Mouse (Mus musculus) heart, embryonic 12.5 days (tissue): ENCODE measurements at regions not wholly inside any gene's neighbourhood (a gene's known extent, or its start where the extent isn't known, plus 50 kb on each side); places are given as distances from the start of the nearest gene placed in this dataset.

Experiments used
- ATAC-seq: fragments of 200-750 bp; cut with Nextera tagmentation; 2 replicates; pipeline ENCODE4 v1.8.0; 2017; ENCODE audit warnings: moderate TSS enrichment, moderate library complexity; ENCODE audit not compliant: insufficient number of reproducible peaks, low FRiP score
- H3K27ac ChIP-seq: fragments of 300-500 bp; sonication (generic); 2 replicates; pipeline ENCODE4 v1.5.1; 2016; ENCODE audit warnings: mild to moderate bottlenecking, moderate library complexity; ENCODE audit not compliant: poor library complexity, severe bottlenecking
- H3K27me3 ChIP-seq: fragments of 300-500 bp; sonication (generic); replicated peaks from 2 replicates; pipeline ENCODE4 v1.6.1; 2016; ENCODE audit warnings: mild to moderate bottlenecking, moderate library complexity
- H3K36me3 ChIP-seq: fragments of 300-500 bp; sonication (generic); 2 replicates; pipeline ENCODE4 v1.6.1; 2016; ENCODE audit warnings: mild to moderate bottlenecking, moderate library complexity
- H3K4me1 ChIP-seq: fragments of 300-500 bp; sonication (generic); replicated peaks from 2 replicates; pipeline ENCODE4 v1.6.1; 2016; ENCODE audit warnings: mild to moderate bottlenecking
- H3K4me2 ChIP-seq: fragments of 300-500 bp; sonication (generic); 2 replicates; pipeline ENCODE4 v1.6.1; 2016; ENCODE audit warnings: mild to moderate bottlenecking, moderate library complexity
- H3K4me3 ChIP-seq: fragments of 300-500 bp; sonication (generic); 2 replicates; pipeline ENCODE4 v1.5.1; 2016; ENCODE audit warnings: mild to moderate bottlenecking
- H3K9ac ChIP-seq: fragments of 300-500 bp; sonication (generic); 2 replicates; pipeline ENCODE4 v1.6.1; 2016; ENCODE audit warnings: mild to moderate bottlenecking, moderate library complexity
- H3K9me3 ChIP-seq: fragments of 300-500 bp; sonication (generic); replicated peaks from 2 replicates; pipeline ENCODE4 v1.6.1; 2016; ENCODE audit warnings: mild to moderate bottlenecking, moderate library complexity
- WGBS: fragments of 180-500 bp; shearing (Covaris S2); methylation state at CpG from one replicate; pipeline ENCODE4 v1.1.7; 2016; 5-methylcytosine and 5-hydroxymethylcytosine counted together

DNA sequence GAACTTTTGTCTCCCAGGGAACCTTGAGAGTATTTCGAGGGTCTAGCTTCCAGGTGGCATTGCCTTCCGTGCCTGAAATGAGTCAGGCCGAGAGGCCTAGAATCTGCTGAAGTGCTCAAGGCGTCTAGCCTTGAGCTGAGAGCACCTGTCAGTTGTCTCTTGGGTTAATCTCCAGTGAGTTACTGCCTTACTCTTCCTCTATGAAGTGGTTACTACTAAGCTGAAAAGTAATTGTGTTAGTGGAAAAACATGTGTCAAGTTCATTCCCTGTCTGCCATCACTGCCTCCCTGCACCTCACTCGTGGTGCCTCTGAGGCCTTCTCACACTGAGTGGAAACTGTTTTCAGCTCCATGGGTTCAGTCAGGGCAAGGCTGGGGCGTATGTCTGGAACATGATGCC is 69.0 kb upstream of the Egln3 start:
- no peak overlapping the region for H3K27ac ChIP-seq
- WGBS, result 77% methylated on average over 6 of the region's 6 CpGs
- H3K4me2 ChIP-seq, result no peak overlapping the region

DNA sequence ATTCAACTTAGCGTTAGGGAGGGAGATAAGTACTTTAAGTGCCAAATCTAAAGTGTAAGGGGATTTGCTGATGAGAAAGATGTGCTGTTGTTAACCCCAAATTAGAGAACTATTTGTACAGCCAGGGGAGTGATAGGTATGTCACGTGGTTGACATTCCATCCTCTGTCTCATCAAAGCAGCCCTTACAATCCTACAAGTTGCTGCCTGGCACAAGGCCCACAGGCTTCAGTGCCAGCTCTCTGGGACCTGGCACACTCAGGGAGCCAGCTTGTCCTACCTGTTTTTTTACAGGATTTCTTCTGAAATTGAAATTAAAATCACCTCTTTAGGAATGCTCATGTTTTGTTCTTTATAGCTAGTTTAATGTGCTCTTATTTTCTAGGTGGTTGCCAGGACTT is 68.6 kb upstream of the Egln3 start:
- H3K36me3 ChIP-seq, result no peaks in the 10 kb centered on the region
- H3K4me2 ChIP-seq, result no peak overlapping the region
- H3K27ac ChIP-seq, result no peak overlapping the region
- H3K4me3 ChIP-seq, result no peak overlapping the region
- no peaks in the 10 kb centered on the region for H3K9me3 ChIP-seq
- ATAC-seq, result no peak
- 44% methylated on average over 2 of the region's 2 CpGs for WGBS
- H3K9ac ChIP-seq, result no peak overlapping the region
- no peaks in the 10 kb centered on the region for H3K27me3 ChIP-seq
- H3K4me1 ChIP-seq, result 0 out of 2 replicates have a peak, but pooled peaks cover 3% of the 10 kb centered on the region

More for the DNA sequence above, 69.0 kb upstream of the Egln3 start:
- Histone ChIP-seq H3K36me3 (no peaks in the 10 kb centered on the region), H3K4me1 (0 out of 2 replicates have a peak, but pooled peaks cover 3% of the 10 kb centered on the region), H3K27me3 (no peaks in the 10 kb centered on the region), H3K4me3 (no peak overlapping the region), H3K9me3 (no peaks in the 10 kb centered on the region), H3K9ac (no peak overlapping the region)
- no peak for ATAC-seq

DNA sequence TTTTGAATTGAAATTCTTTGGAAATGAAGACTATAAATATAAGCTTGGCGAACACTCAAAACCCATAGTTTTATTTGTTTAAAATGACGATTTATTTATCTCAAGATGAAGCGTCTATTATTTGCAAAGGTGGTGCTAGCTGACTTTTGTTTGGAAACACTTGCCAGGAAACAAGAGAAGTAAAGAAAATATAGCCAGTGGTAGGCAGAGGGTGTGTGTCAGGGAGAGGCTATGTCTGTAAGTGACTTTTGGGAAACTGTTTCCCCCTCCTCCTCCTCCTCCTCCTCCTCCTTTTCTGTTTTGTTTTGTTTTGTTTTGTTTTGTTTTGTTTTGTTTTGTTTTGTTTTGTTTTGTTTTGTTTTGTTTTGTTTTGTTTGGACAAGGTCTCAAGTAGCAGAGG is 62.2 kb upstream of the Egln3 start:
- H3K9me3 ChIP-seq, result no peaks in the 10 kb centered on the region
- WGBS, result 74% methylated on average over 3 of the region's 3 CpGs
- no peak overlapping the region for H3K27ac ChIP-seq
- no peak overlapping the region for H3K9ac ChIP-seq
- no peak overlapping the region for H3K4me2 ChIP-seq
- H3K27me3 ChIP-seq, result 0 out of 2 replicates have a peak, but pooled peaks cover 5% of the 10 kb centered on the region
- H3K36me3 ChIP-seq, result no peaks in the 10 kb centered on the region
- H3K4me3 ChIP-seq, result no peak overlapping the region
- ATAC-seq, result no peak
- H3K4me1 ChIP-seq, result peaks cover 33% of the 10 kb centered on the region

DNA sequence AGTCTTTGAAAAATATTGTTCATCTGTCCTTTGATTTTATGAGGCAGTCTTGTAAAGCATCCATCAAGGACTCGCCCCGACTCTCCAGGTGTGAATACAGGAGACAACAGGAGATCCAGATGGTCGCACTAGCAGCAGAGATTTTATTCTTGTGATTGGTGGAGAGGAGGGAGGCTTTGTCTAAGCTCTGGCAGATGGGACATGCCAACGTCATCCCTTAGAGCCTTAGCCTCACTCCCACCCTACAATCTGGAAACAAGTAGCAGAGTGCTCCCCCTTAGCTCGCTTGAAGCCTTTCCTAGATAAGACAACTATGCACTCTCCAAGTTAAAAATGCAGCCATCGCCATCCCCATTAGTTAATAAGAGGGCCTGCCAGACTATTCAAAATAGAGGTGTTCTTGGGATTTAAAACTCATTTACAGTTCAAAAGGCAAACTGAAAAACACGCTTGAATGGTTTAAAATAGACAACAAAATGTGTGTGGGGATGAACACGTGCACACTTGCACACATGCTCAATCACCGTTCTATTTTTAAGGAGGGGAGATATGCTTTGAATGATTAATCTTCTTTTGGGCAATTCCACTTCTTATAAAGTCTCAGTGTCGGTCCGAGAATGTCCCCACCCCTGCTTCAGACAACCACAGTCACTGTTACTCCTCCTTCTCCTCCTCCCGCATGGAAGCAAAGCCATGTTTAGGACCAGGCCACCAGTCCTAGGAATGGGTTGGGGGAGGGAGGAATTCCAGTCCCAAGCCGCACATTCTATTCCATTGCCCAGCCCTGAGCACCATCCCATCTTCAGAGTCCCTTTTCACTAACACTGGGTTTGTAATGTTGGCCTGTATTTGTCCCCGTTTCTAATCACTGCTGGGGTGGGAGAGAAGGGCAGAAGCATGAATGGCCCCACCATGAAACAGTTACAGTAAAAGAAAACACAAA is 61.5 kb upstream of the Egln3 start:
- Histone ChIP-seq H3K4me1 (peaks cover 33% of the 10 kb centered on the region), H3K4me3 (no peak overlapping the region), H3K27ac (no peak overlapping the region), H3K9me3 (no peaks in the 10 kb centered on the region), H3K36me3 (no peaks in the 10 kb centered on the region), H3K27me3 (0 out of 2 replicates have a peak, but pooled peaks cover 11% of the 10 kb centered on the region), H3K4me2 (no peak overlapping the region), H3K9ac (no peak overlapping the region)
- ATAC-seq, result no peak; the same call in 1 of the 2 replicates
- WGBS, result 42% methylated on average over 14 of the region's 14 CpGs

DNA sequence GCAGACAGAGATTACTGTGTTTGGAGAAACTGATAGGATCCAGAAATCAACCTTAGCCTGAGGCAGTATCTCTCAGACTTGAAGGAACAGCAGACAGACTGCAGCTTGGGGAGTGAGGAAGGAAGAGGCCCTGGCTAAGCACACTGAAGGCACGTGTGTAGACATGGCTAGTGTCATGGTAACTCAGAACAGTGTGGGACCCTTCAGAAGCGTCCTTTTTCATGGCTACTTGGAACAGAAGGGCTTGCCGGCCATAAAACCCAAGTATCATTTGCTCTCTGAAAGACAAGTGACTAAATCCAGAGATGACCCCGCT is 60.7 kb upstream of the Egln3 start:
- Histone ChIP-seq H3K9ac (no peak overlapping the region), H3K27ac (no peak overlapping the region), H3K36me3 (no peaks in the 10 kb centered on the region), H3K27me3 (0 out of 2 replicates have a peak, but pooled peaks cover 11% of the 10 kb centered on the region), H3K4me1 (peaks cover 33% of the 10 kb centered on the region), H3K4me2 (peak overlapping the region; percentile 31), H3K4me3 (no peak overlapping the region), H3K9me3 (no peaks in the 10 kb centered on the region)
- ATAC-seq, result peak; percentile 76; the same call in 1 of the 2 replicates
- WGBS, result 33% methylated on average over 4 of the region's 4 CpGs

DNA sequence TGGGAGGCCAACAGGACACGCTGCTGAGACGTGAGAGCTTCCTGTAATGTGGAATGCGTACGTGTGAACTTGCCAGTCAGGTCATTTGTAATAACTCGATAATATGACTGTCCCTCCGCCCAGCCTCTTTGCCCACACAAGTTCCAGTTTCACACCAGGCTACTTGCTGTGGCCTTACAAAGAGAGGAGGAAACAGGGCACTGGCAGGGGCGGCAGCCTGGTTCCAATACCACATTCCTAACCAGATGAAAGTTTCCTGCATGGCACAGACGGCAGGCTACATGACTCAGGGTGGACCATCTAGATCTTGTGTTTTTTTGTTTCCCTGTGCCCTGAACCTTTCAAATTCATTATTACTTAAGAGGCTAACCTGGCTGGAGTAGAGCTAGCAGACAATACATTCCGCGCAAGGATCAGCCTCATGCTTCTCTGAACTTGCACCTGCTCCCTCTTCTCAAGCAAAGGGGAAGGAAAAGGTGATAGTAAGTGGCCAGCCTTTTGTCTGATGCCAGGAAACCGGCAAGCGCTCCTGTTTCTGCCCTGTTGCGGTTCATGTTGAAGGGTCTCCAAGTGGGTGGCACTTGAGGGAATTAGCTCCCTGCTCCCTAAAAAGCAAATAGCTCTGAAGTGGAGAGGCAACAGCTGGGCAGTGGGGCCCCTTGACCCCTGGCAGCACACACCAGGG is 60.2 kb upstream of the Egln3 start:
- Histone ChIP-seq H3K4me3 (no peak overlapping the region), H3K4me1 (peaks cover 33% of the 10 kb centered on the region), H3K36me3 (no peaks in the 10 kb centered on the region), H3K9ac (no peak overlapping the region), H3K27ac (0 out of 2 replicates have a peak overlapping the region, but pooled peaks have one; percentile 13), H3K27me3 (0 out of 2 replicates have a peak, but pooled peaks cover 11% of the 10 kb centered on the region), H3K9me3 (no peaks in the 10 kb centered on the region), H3K4me2 (peak overlapping the region; percentile 31)
- no peak for ATAC-seq
- WGBS, result 36% methylated on average over 13 of the region's 13 CpGs

DNA sequence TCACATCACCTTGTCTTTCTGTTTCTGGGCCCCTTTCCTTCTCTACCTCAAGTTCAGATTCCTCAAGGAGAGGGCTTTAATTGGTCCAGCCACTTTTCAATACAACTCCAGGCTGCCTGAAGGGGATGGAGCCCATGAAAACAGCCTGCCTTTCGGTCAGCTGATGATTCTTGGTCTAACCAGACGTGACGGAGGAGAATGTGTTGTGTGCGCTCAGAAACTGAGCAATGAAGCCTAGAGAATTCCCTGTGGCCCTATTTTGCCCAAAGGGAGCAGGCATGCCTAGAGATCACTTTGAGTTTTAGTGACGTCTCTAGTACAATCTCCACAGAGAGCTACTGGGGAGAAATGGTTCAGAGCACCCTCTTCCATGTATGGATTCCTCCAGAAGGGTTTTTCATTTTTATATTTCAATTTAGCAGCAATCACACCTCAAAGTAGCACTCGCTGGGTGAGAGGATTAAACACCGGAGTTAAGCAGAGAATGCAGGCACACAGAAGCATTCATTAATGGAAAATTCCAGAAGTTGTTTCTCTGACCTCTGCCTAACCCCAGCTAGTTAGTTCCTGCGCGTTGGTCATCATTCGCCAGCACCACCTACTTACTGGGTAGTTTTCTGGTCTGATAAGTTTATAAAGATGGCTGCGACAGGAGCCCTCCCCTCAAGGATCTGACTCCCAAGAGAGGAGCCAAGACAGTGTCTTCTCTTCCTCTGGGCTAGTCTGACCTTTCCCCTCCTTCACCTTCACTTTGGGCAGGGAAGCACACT is 58.8 kb upstream of the Egln3 start:
- no peaks in the 10 kb centered on the region for H3K36me3 ChIP-seq
- H3K27ac ChIP-seq, result no peak overlapping the region
- peaks cover 33% of the 10 kb centered on the region for H3K4me1 ChIP-seq
- H3K9me3 ChIP-seq, result no peaks in the 10 kb centered on the region; the same call in 1 of the 2 replicates
- WGBS, result 62% methylated on average over 11 of the region's 11 CpGs
- 0 out of 2 replicates have a peak, but pooled peaks cover 14% of the 10 kb centered on the region for H3K27me3 ChIP-seq
- H3K9ac ChIP-seq, result no peak overlapping the region
- no peak overlapping the region for H3K4me2 ChIP-seq
- no peak for ATAC-seq
- H3K4me3 ChIP-seq, result no peak overlapping the region

DNA sequence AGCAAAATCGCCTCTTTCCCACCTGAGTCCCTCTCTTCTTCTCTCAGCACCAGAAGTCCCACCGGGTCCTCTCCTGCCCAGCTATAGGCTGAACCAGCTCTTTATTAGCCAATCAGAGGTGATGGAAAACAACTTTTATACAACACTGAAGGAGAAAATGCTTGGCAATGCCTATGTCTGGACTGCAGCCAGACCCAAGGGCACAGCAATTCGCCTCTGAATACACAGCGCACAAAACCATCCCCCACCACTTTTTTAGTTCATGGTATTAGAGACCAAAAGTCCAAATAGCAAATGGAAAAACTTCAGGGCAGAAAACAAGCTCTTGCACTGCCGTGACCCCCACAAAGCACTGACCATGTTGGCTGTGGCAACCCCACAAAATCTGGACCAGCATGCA is 57.8 kb upstream of the Egln3 start:
- peaks cover 33% of the 10 kb centered on the region for H3K4me1 ChIP-seq
- WGBS, result 84% methylated on average over 5 of the region's 5 CpGs
- H3K27ac ChIP-seq, result no peak overlapping the region
- no peak overlapping the region for H3K4me3 ChIP-seq
- H3K9me3 ChIP-seq, result no peaks in the 10 kb centered on the region; the same call in 1 of the 2 replicates
- ATAC-seq, result no peak
- 0 out of 2 replicates have a peak, but pooled peaks cover 14% of the 10 kb centered on the region for H3K27me3 ChIP-seq
- H3K36me3 ChIP-seq, result no peaks in the 10 kb centered on the region
- H3K9ac ChIP-seq, result no peak overlapping the region
- H3K4me2 ChIP-seq, result no peak overlapping the region

DNA sequence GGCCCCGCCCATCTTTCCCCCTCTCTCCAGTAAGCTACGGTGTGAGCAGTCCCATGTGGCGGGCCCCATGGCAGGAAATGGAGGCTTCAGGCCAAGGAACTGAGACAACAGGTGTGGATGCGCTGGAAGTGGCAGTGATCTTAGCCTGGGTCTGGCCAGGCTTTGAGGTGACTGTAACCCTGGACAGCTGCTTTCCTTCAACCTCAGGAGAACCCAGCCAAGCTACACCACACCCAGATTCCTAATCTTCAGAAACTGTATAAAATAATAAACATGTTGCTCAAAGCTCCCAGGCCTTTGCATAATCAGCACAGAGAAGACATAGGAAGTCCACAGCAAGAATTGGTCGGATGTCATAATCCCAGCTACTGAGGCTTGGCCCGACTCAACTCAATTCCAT is 56.8 kb upstream of the Egln3 start:
- Histone ChIP-seq H3K4me1 (peaks cover 32% of the 10 kb centered on the region), H3K36me3 (no peaks in the 10 kb centered on the region), H3K4me2 (no peak overlapping the region), H3K27ac (no peak overlapping the region), H3K27me3 (0 out of 2 replicates have a peak, but pooled peaks cover 14% of the 10 kb centered on the region), H3K4me3 (no peak overlapping the region), H3K9ac (no peak overlapping the region), H3K9me3 (no peaks in the 10 kb centered on the region; the same call in 1 of the 2 replicates)
- 58% methylated on average over 6 of the region's 6 CpGs for WGBS
- no peak for ATAC-seq

DNA sequence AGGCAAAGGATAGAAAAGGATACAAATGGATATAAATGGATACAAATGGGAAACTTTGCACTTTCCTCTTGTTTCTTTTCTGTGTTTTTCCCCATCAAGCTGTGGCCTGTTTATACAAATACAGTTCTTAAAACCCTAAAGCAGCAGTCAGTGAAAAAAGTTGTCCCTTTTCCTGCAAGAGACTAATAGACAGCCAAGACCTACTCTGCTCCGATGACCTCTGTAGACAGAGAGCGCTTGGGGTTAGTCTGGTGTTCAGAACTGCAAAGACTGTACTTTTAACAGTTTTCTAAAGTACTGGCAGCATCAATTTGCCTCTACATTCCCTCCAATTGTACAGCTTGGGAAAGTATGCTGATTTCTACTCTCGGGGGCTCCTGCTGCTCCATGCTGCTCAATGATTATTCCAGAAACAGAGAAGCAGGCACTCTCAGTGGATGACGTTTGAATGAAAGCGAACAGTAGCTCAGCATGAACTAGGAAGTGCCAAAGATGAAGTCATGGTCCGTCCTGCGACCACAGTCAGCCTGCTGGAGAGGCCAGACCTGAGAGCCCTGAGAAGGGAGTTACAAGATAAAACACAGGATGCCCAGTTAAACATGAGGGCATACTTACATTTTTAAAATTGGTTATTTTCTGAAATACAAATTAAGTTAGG is 54.2 kb upstream of the Egln3 start:
- Histone ChIP-seq H3K9me3 (no peaks in the 10 kb centered on the region; the same call in 1 of the 2 replicates), H3K27ac (no peak overlapping the region), H3K4me2 (no peak overlapping the region), H3K9ac (no peak overlapping the region), H3K4me1 (peaks cover 8% of the 10 kb centered on the region), H3K36me3 (no peaks in the 10 kb centered on the region), H3K27me3 (0 out of 2 replicates have a peak, but pooled peaks cover 14% of the 10 kb centered on the region), H3K4me3 (no peak overlapping the region)
- ATAC-seq, result no peak
- WGBS, result 59% methylated on average over 7 of the region's 7 CpGs
